Mouse (Mus musculus): ENCODE results near the gene Samd4b.

Gene Samd4b

DNA sequence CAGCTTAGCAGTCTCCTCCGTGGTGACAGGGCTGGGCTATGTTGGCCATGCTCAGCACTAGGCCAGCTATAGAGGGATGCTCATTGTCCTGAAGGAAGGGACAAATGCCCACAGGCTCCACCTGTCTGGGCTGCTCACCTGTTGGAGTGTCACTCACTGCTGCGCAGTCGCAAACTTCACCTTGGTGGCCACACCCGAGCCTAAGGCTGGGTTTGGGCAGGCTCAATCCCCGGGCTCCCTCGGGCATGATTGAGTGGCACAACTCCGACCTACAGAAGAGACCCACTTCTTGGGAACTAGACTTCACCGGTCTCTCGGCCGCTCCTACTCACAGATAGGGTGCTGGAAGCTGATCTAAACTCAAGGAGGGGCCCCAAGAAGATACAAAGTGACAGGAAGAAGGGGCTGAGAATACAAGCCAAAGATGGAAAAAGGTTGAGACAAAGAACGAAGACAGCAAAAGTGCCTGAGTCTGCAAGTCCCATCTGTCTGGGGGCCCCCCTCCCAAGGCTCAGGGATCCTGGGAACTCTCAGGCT lies 226.9 kb downstream of the Samd4b start:
- ATAC-seq (ENCODE audit: insufficient number of reproducible peaks, low FRiP score, low TSS enrichment): no peak

GRCm38 (mm10) chr7:28370051-28370450 lies 227.9 kb downstream of the Samd4b start:
- no peak for ATAC-seq (ENCODE audit: insufficient number of reproducible peaks, low FRiP score, low TSS enrichment)

DNA sequence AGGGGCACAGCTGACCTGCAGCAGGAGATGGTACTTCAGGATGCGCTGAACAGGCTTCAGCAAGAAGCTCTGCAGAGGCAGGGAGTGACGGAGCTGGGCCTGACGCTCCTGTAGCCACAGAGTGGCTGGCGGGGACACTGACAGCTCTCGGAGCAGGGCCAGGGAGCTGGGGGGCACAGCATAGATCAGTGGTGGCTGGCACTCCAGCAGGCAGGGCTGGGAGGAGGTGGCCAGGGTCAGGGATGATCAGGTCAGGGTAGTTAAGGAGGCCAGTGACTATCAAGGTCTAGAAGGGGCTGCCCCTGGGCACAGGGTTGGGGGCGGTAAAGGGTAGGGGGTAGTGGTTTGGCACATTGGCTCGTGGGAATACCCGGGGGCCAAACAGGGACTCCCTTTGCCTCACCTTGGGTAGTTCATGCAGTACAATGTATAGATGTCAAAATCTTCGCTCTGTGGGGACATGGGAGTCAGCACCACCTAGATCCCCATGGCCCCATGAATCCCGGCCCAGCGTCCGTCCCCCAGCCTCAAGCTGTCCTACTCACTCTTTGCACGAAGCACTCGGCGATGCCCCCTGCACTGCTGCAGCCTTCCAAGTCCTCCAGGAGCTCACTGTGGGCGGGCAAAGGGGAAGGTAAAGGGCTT lies 229.5 kb downstream of the Samd4b start:
- ATAC-seq (ENCODE audit: insufficient number of reproducible peaks, low FRiP score, low TSS enrichment): no peak

GRCm38 (mm10) chr7:28367663-28368275 lies 230.2 kb downstream of the Samd4b start:
- ATAC-seq (ENCODE audit: insufficient number of reproducible peaks, low FRiP score, low TSS enrichment): no peak

DNA sequence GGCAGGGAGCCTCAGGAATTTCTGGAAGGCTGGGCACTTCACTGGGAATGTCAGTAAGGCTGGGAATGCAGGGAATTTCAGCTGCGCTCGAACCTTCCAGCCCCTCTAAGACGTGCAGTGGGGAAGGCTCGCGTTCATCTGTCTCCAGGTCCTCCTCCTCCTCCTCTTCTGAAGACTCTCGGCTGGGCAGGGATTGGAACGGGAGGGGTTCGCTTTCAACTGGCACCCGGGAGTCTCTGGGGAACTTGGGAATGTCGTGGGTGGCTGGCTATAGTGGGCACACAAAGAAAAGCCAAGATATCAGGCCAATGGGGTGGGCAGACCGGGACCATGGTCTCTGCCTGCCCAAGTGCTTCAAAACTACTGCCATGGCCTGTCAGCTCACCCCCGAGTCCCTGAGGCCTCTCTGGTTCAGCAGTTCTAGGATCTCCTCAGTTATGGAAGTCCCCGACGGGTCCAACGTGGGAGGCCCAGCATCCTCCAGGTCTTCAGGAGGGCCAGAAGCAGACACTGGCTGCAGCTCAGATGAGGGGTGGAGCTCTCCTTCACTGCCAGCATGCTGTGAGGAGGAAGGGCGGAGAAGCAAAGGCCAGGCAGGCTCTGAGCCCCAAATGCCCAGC lies 235.4 kb downstream of the Samd4b start:
- ATAC-seq (ENCODE audit: insufficient number of reproducible peaks, low FRiP score, low TSS enrichment): no peak

DNA sequence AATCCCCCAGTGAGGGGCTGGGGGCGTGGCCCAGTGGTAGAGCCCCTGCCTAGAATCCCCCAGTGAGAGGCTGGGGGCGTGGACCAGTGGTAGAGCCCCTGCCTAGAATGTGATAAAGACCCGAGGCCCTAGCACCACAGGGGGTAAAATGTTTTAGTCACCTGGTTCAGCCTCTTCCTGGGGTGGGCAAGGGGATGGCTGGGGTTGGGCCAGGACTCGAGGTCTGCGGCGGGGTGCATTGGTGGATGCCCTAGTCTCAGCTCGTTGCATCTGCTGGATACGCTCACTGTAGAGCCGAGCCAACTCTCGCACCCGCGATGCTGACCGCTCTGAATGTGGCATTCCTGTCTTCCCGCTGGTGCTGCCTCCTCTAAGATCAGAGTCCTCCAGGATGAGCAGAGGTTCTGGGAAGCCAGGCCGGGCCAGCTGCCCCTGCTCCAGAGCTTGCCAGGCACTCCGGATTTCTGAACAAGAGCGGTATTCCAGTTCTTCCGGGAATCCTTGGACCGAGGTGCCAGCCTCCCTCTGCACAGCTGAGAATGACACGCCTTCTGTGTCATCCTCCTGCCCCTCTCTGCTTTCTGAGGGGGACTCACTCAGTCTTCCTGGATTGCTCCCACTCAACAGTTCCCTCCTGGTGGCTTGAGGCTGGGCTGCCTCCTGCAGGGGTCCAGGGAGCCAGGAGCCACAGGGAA lies 236.2 kb downstream of the Samd4b start:
- no peak for ATAC-seq (ENCODE audit: insufficient number of reproducible peaks, low FRiP score, low TSS enrichment)

DNA sequence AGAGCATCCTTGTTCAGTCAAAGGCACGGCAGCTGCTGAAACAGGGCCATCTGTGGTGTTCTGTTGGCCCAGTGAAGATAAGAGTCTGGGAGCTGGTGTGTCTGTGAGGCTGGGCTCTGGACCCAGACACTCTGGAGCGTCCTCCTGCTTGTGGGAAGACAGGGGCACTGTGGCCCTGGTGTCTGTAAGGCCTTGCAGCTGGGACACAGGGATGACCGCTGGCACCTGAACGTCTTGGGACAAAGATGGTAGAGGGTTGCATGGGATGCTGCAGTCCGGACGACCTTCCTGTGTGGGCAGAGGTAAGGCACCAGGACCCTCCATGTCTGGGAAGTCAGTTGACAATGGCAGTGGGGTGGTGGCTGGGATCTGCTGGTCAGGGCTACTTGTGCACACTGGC lies 237.7 kb downstream of the Samd4b start:
- no peak for ATAC-seq (ENCODE audit: insufficient number of reproducible peaks, low FRiP score, low TSS enrichment)

GRCm38 (mm10) chr7:28359854-28360253 lies 238.1 kb downstream of the Samd4b start:
- no peak for ATAC-seq (ENCODE audit: insufficient number of reproducible peaks, low FRiP score, low TSS enrichment)

DNA sequence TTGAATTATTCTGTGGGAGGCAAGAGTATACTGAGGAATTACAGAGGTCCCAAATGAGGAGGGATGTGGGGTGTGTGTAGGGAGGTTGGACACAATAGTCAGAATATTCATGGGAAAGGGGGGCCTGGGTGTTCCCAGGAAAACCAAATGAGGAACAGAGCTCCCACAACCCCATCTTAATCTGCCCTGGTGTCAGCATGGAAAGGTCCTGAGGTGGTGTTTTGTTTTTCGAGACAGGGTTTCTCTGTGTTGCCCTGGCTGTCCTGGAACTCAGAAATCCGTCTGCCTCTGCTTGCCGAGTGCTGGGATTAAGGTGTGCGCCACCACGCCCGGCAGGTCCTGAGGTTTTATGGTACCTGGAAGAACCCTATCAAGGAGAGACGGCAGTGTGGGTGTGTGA lies 239.5 kb downstream of the Samd4b start:
- ATAC-seq (ENCODE audit: insufficient number of reproducible peaks, low FRiP score, low TSS enrichment): no peak

- ATAC-seq (ENCODE audit: insufficient number of reproducible peaks, low FRiP score, low TSS enrichment): no peak
These were observed 240.0 kb downstream of the Samd4b start for GRCm38 (mm10) chr7:28357984-28358383.

DNA sequence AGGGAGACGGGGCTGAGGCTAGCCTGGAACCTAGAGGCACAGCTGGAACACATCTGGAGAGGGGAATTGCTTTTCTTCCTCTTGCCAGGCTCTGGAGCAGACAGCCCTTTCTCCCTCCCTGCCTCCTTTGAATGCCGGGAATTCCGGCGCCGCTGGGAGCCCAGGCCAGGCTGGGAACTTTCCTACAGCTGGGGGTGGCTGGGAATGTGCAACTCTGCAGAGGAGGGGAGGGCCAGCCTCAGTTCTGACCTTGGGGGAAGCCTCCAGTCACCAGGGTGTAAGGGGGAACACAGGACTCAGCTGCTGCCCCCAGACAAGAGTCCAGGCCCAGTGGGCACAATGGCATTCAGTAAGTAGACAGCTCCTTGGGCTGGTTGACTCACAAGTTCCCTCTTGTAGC lies 241.0 kb downstream of the Samd4b start:
- ATAC-seq (ENCODE audit: insufficient number of reproducible peaks, low FRiP score, low TSS enrichment): no peak

DNA sequence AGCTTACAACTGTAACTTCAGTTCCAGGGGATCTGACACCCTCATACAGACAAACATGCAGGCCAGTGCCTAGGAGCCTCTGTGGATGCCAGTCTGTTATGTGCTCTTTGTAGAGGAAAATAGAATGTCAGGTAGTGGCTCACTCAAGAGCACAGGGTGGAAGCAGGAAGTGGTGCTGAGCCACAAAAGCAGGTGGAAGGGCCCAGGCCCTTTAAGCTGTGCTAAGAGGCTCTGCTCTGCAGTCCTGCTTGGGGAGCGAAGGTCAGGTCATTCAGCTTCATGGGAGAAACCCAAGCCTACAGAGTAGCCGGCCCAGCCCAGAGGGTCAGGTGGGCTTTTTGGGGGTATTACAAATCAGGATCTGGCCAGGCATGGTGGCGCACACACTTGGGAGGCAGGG lies 242.7 kb downstream of the Samd4b start:
- ATAC-seq (ENCODE audit: insufficient number of reproducible peaks, low FRiP score, low TSS enrichment): no peak

- no peak for ATAC-seq (ENCODE audit: insufficient number of reproducible peaks, low FRiP score, low TSS enrichment)
These were observed 243.3 kb downstream of the Samd4b start for GRCm38 (mm10) chr7:28354596-28354995.

GRCm38 (mm10) chr7:28354113-28354581 lies 243.8 kb downstream of the Samd4b start:
- ATAC-seq (ENCODE audit: insufficient number of reproducible peaks, low FRiP score, low TSS enrichment): no peak

DNA sequence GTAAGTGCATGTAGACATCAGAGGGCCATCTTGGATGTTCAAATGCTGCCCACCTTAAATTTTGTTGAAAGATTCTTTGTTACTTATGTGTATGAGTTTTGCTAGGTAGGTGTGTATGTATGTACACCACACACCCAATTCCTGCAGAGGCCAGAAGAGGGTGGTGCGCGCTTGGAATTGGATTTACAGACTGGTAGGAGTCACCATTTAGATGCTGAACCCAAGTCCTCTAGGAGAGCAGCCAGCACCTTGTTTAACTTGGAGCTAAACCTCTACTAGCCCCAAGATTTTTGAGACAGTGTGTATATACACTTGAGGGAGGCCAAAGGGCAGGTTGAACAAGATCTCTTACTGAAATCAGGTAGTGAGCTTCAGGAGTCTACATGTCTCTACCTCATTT lies 244.7 kb downstream of the Samd4b start:
- ATAC-seq (ENCODE audit: insufficient number of reproducible peaks, low FRiP score, low TSS enrichment): no peak

- no peak for ATAC-seq (ENCODE audit: insufficient number of reproducible peaks, low FRiP score, low TSS enrichment)
These were observed 246.2 kb downstream of the Samd4b start for GRCm38 (mm10) chr7:28351676-28352191.

GRCm38 (mm10) chr7:28350155-28350883 lies 247.6 kb downstream of the Samd4b start, which contains the start of gene Rps16:
Rps16 (plus strand) TSS chr7:28350652.
- peak; percentile 82 for ATAC-seq (ENCODE audit: insufficient number of reproducible peaks, low FRiP score, low TSS enrichment)
